Mouse (Mus musculus) stomach, embryonic 16.5 days (tissue): ENCODE data around the gene Plekhh3. TPM values are rescaled to one million over a fixed set of nuclear protein-coding genes. Genes with fewer than 3 reads are reported as not detected.

Experiments used
- ATAC-seq: fragments of 200-750 bp; cut with Nextera tagmentation; 2 replicates; pipeline ENCODE4 v1.8.0; 2017; ENCODE audit warnings: moderate number of reproducible peaks, moderate TSS enrichment; ENCODE audit not compliant: insufficient read depth, low FRiP score
- H3K27ac ChIP-seq: fragments of 300-500 bp; sonication (generic); 2 replicates; pipeline ENCODE4 v1.5.1; 2014; ENCODE audit warnings: low read length
- H3K27me3 ChIP-seq: fragments of 300-500 bp; sonication (generic); 2 replicates; pipeline ENCODE4 v1.6.1; 2014; ENCODE audit warnings: low read length, control low read depth, mixed read lengths; ENCODE audit not compliant: control insufficient read depth, insufficient read depth
- H3K36me3 ChIP-seq: fragments of 300-500 bp; sonication (generic); 2 replicates; pipeline ENCODE4 v1.6.1; 2014; ENCODE audit warnings: low read length; ENCODE audit not compliant: control insufficient read depth, insufficient read depth
- H3K4me1 ChIP-seq: fragments of 300-500 bp; sonication (generic); 2 replicates; pipeline ENCODE4 v1.6.1; 2014; ENCODE audit warnings: low read length, control low read depth, mixed read lengths; ENCODE audit not compliant: control insufficient read depth, insufficient read depth
- H3K4me2 ChIP-seq: fragments of 300-500 bp; sonication (generic); 2 replicates; pipeline ENCODE4 v1.6.1; 2014; ENCODE audit warnings: low read depth, low read length, mixed read lengths
- H3K4me3 ChIP-seq: fragments of 300-500 bp; sonication (generic); replicated peaks from 2 replicates; pipeline ENCODE4 v1.5.1; 2014; ENCODE audit warnings: mild to moderate bottlenecking, low read length
- H3K9ac ChIP-seq: fragments of 300-500 bp; sonication (generic); 2 replicates; pipeline ENCODE4 v1.6.1; 2014; ENCODE audit warnings: low read length
- H3K9me3 ChIP-seq: fragments of 300-500 bp; sonication (generic); replicated peaks from 2 replicates; pipeline ENCODE4 v1.6.1; 2016; ENCODE audit warnings: low read length, control low read depth; ENCODE audit not compliant: control insufficient read depth
- whole genome bisulfite sequencing: fragments of 180-500 bp; shearing (Covaris S2); extraction: QIAGEN DNeasy Blood & Tissue Kit; methylation state at CpG from one replicate; pipeline ENCODE4 v1.1.7; 2014; 5-methylcytosine and 5-hydroxymethylcytosine counted together
- polyA plus RNA-seq: library from polyadenylated mRNA; unstranded; fragments of >200 nt; fragmentation: Nextera tagmentation; extraction: Ambion mirVana; gene quantifications from 2 replicates; pipeline ENCODE4 v1.2.1, GENCODE M21; 2015

The Plekhh3 gene
- polyA plus RNA-seq, 1 experiment from 2014 or later: 18.7 TPM

- H3K4me1 ChIP-seq: peaks cover 47% of the 10 kb centered on the region
- 28% methylated on average over 14 of the region's 14 CpGs for WGBS
- peaks cover 20% of the 10 kb centered on the region for H3K27me3 ChIP-seq
- no peaks in the 10 kb centered on the region for H3K9me3 ChIP-seq
- peak within 1 kb of the TSS; percentile 27; the same call in 1 of the 2 replicates for H3K27ac ChIP-seq
- peak within 1 kb of the TSS; percentile 65 for H3K9ac ChIP-seq
- peak within 1 kb of the TSS; percentile 92 for H3K4me2 ChIP-seq
- ATAC-seq: no peak
- no peaks in the 10 kb centered on the region for H3K36me3 ChIP-seq
- H3K4me3 ChIP-seq: peak within 1 kb of the TSS; percentile 42
These were observed 3.9 kb upstream of the Plekhh3 start, which contains the start of gene Ccr10 for GRCm38 (mm10) chr11:101174851-101175628. TSS of gene Ccr10 (minus strand) at chr11:101175443.

- no peaks in the 10 kb centered on the region for H3K36me3 ChIP-seq
- WGBS: 25% methylated on average over 9 of the region's 9 CpGs
- 0 out of 2 replicates have a peak overlapping the region, but pooled peaks have one; percentile 92 for H3K27ac ChIP-seq
- peaks cover 20% of the 10 kb centered on the region for H3K27me3 ChIP-seq
- H3K4me1 ChIP-seq: peaks cover 52% of the 10 kb centered on the region
- no peaks in the 10 kb centered on the region for H3K9me3 ChIP-seq
- peak overlapping the region; percentile 64 for H3K9ac ChIP-seq
- no peak for ATAC-seq
- H3K4me3 ChIP-seq: peak overlapping the region; percentile 35
- H3K4me2 ChIP-seq: peak overlapping the region; percentile 92
These were observed 3.2 kb upstream of the Plekhh3 start for GRCm38 (mm10) chr11:101174389-101174745.

- WGBS: 3% methylated on average over 61 of the region's 61 CpGs
- H3K9ac ChIP-seq: peak overlapping the region; percentile 64
- H3K4me1 ChIP-seq: peaks cover 58% of the 10 kb centered on the region
- H3K27ac ChIP-seq: peak overlapping the region; percentile 92
- H3K4me2 ChIP-seq: peak overlapping the region; percentile 92
- ATAC-seq: peak; percentile 30; the same call in 1 of the 2 replicates
- H3K4me3 ChIP-seq: peak overlapping the region; percentile 35
- no peaks in the 10 kb centered on the region for H3K9me3 ChIP-seq
- H3K36me3 ChIP-seq: no peaks in the 10 kb centered on the region
- peaks cover 20% of the 10 kb centered on the region for H3K27me3 ChIP-seq
These were observed 2.7 kb upstream of the Plekhh3 start for GRCm38 (mm10) chr11:101173631-101174388.

GRCm38 (mm10) chr11:101173112-101173511 is 2.0 kb upstream of the Plekhh3 start:
- H3K36me3 ChIP-seq: no peaks in the 10 kb centered on the region
- H3K9me3 ChIP-seq: no peaks in the 10 kb centered on the region
- peak overlapping the region; percentile 64; the same call in 1 of the 2 replicates for H3K9ac ChIP-seq
- H3K4me3 ChIP-seq: peak overlapping the region; percentile 35
- peaks cover 64% of the 10 kb centered on the region for H3K4me1 ChIP-seq
- peak overlapping the region; percentile 92 for H3K4me2 ChIP-seq
- H3K27me3 ChIP-seq: peaks cover 20% of the 10 kb centered on the region
- ATAC-seq: no peak
- peak overlapping the region; percentile 92 for H3K27ac ChIP-seq
- WGBS: 9% methylated on average over 11 of the region's 11 CpGs

GRCm38 (mm10) chr11:101172434-101172815 is 1.3 kb upstream of the Plekhh3 start:
- Histone ChIP-seq H3K27ac (peak overlapping the region; percentile 96), H3K9ac (peak overlapping the region; percentile 77), H3K4me2 (peak overlapping the region; percentile 92), H3K27me3 (peaks cover 16% of the 10 kb centered on the region), H3K4me1 (peaks cover 64% of the 10 kb centered on the region), H3K9me3 (no peaks in the 10 kb centered on the region), H3K4me3 (peak overlapping the region; percentile 62), H3K36me3 (peaks cover 4% of the 10 kb centered on the region; the same call in 1 of the 2 replicates)
- 8% methylated on average over 5 of the region's 5 CpGs for WGBS
- ATAC-seq: no peak

GRCm38 (mm10) chr11:101171721-101172433 is 726 bp upstream of the Plekhh3 start:
- under 1% methylated on average over 31 of the region's 31 CpGs for WGBS
- Histone ChIP-seq H3K4me3 (peak overlapping the region; percentile 62), H3K9ac (peak overlapping the region; percentile 77), H3K36me3 (peaks cover 7% of the 10 kb centered on the region), H3K27ac (peak overlapping the region; percentile 96), H3K9me3 (no peaks in the 10 kb centered on the region), H3K4me2 (peak overlapping the region; percentile 92), H3K27me3 (peaks cover 11% of the 10 kb centered on the region), H3K4me1 (peaks cover 59% of the 10 kb centered on the region)
- ATAC-seq: peak; percentile 64

GRCm38 (mm10) chr11:101170354-101170810 is 769 bp downstream of the Plekhh3 start, which contains the start of gene Cntnap1:
TSS of gene Cntnap1 (plus strand) at chr11:101170523.
- peak within 1 kb of the TSS; percentile 91 for H3K27ac ChIP-seq
- peak within 1 kb of the TSS; percentile 90 for H3K9ac ChIP-seq
- H3K27me3 ChIP-seq: peaks cover 5% of the 10 kb centered on the region; the same call in 1 of the 2 replicates
- H3K4me3 ChIP-seq: peak within 1 kb of the TSS; percentile 85
- under 1% methylated on average over 35 of the region's 35 CpGs for WGBS
- peaks cover 10% of the 10 kb centered on the region for H3K36me3 ChIP-seq
- H3K9me3 ChIP-seq: no peaks in the 10 kb centered on the region
- H3K4me2 ChIP-seq: peak within 1 kb of the TSS; percentile 92
- H3K4me1 ChIP-seq: peaks cover 49% of the 10 kb centered on the region
- ATAC-seq: no peak

- peaks cover 15% of the 10 kb centered on the region for H3K36me3 ChIP-seq
- H3K4me1 ChIP-seq: peaks cover 41% of the 10 kb centered on the region
- peak overlapping the region; percentile 91 for H3K27ac ChIP-seq
- H3K9me3 ChIP-seq: no peaks in the 10 kb centered on the region
- peak overlapping the region; percentile 92 for H3K4me2 ChIP-seq
- peak overlapping the region; percentile 90 for H3K9ac ChIP-seq
- no peaks in the 10 kb centered on the region; the same call in 1 of the 2 replicates for H3K27me3 ChIP-seq
- H3K4me3 ChIP-seq: peak overlapping the region; percentile 85
- 15% methylated on average over 17 of the region's 17 CpGs for WGBS
- no peak for ATAC-seq
These were observed 1.6 kb downstream of the Plekhh3 start for GRCm38 (mm10) chr11:101169301-101170107.
